Mouse (Mus musculus) embryonic facial prominence, embryonic 15.5 days (tissue): ENCODE data around the gene Gm21866. TPM values are rescaled to one million over a fixed set of nuclear protein-coding genes. Genes with fewer than 3 reads are reported as not detected.
"Not testable (repeated sequence)": the region's sequence is repeated elsewhere in the genome, so short reads cannot be mapped to it uniquely, and the experiment has no call there.

ENCODE experiments used
- ATAC-seq: fragments of 200-750 bp; cut with Nextera tagmentation; 2 replicates; pipeline ENCODE4 v1.8.0; 2017; ENCODE audit warnings: low read depth, moderate TSS enrichment; ENCODE audit not compliant: insufficient number of reproducible peaks, low FRiP score, low TSS enrichment
- H3K27ac ChIP-seq: fragments of 300-500 bp; sonication (generic); replicated peaks from 2 replicates; pipeline ENCODE4 v1.5.1; 2015; ENCODE audit warnings: mild to moderate bottlenecking, inconsistent platforms
- H3K27me3 ChIP-seq: fragments of 300-500 bp; sonication (generic); 2 replicates; pipeline ENCODE4 v1.6.1; 2015; ENCODE audit warnings: inconsistent platforms
- H3K36me3 ChIP-seq: fragments of 300-500 bp; sonication (generic); 2 replicates; pipeline ENCODE4 v1.6.1; 2015; ENCODE audit warnings: mild to moderate bottlenecking, inconsistent platforms
- H3K4me1 ChIP-seq: fragments of 300-500 bp; sonication (generic); 2 replicates; pipeline ENCODE4 v1.6.1; 2015; ENCODE audit warnings: inconsistent platforms
- H3K4me2 ChIP-seq: fragments of 300-500 bp; sonication (generic); replicated peaks from 2 replicates; pipeline ENCODE4 v1.6.1; 2015; ENCODE audit warnings: mild to moderate bottlenecking, inconsistent platforms
- H3K4me3 ChIP-seq: fragments of 300-500 bp; sonication (generic); replicated peaks from 2 replicates; pipeline ENCODE4 v1.5.1; 2015; ENCODE audit warnings: mild to moderate bottlenecking, inconsistent platforms
- H3K9ac ChIP-seq: fragments of 300-500 bp; sonication (generic); 2 replicates; pipeline ENCODE4 v1.6.1; 2015; ENCODE audit warnings: inconsistent platforms
- H3K9me3 ChIP-seq: fragments of 300-500 bp; sonication (generic); replicated peaks from 2 replicates; pipeline ENCODE4 v1.6.1; 2016; ENCODE audit warnings: inconsistent platforms
- WGBS: fragments of 180-500 bp; shearing (Covaris S2); methylation state at CpG from one replicate; pipeline ENCODE4 v1.1.7; 2015; 5-methylcytosine and 5-hydroxymethylcytosine counted together
- polyA plus RNA-seq: library from polyadenylated mRNA; unstranded; fragments of >200 nt; fragmentation: Nextera tagmentation; extraction: Ambion mirVana; gene quantifications from 2 replicates; pipeline ENCODE4 v1.2.1, GENCODE M21; 2015

The Gm21866 gene
- not detected in 2 replicates for polyA plus RNA-seq

DNA sequence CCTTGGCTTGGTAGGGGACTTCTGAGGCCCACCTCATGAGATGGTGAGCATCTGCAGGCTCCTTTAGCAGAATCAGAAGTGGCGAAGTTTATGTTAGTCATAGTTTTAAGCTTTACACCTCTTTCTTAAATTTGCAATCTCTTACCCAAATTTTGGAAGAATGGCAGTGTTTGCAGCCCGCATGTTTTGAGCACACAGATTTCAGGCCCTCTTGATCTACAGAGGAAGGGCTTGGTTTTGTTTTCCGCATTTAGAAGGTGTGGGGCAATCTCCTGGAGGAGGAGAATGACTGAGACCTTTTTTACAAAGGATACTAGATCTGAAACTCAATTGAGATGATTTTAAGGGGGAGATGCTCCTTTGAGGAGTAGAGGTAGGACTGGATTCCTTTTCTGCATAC lies at the start of gene Gm21866:
Gm21866 (minus strand) TSS at position 101 of the 400 bp plus-strand sequence.
- H3K9me3 ChIP-seq, ATAC-seq, H3K4me2 ChIP-seq, H3K4me3 ChIP-seq, H3K36me3 ChIP-seq, H3K27ac ChIP-seq, H3K9ac ChIP-seq, H3K4me1 ChIP-seq, H3K27me3 ChIP-seq: not testable (repeated sequence)
- WGBS: 100% methylated on average over 1 of the region's 3 CpGs

DNA sequence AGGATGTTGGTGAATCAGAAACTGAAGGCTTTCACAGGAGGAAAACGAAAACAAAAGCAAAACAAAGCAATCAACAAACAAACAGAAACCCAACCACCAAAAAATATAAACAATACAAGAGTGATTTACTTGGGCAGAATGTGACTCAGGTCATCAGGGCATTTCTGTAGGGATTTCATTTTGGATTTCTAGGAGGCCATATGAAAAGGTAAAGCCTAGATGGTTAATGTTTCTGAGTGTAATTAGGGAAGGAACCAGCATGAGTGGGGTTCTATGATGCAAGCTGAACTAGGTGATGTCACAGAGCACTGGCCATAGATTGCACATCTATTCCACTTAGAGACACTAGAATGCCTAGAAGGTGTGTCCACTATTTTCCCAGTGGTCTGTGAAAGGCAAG lies 28.3 kb upstream of the Gm21866 start, which contains the start of gene Gm20773:
Gm20773 (plus strand) TSS at position 301 of the 400 bp plus-strand sequence.
- H3K27ac ChIP-seq, H3K4me3 ChIP-seq, H3K4me2 ChIP-seq, H3K9me3 ChIP-seq, H3K4me1 ChIP-seq, H3K27me3 ChIP-seq, H3K36me3 ChIP-seq, ATAC-seq, H3K9ac ChIP-seq: not testable (repeated sequence)
- WGBS: no CpG with 5 or more reads among the region's 1 CpGs

Other genes with a start within 250 kb of the Gm21866 start
- not detected in 2 replicates for gene Gm21828, start 241.7 kb downstream of the Gm21866 start, polyA plus RNA-seq
- not detected in 2 replicates for gene Gm21440, start 213.2 kb downstream of the Gm21866 start, polyA plus RNA-seq
- not detected in 2 replicates for gene Gm21454, start 213.1 kb downstream of the Gm21866 start, polyA plus RNA-seq
- gene Gm21725, start 116.5 kb downstream of the Gm21866 start, polyA plus RNA-seq: not detected in 2 replicates
- not detected in 2 replicates for gene Gm20773, start 28.4 kb upstream of the Gm21866 start, polyA plus RNA-seq